ENCODE assay signal across 10 mouse cellular contexts in genomic region chr3:75860760-75861159, GRCm38 (mm10).
A peak's percentile ranks its signal among the peaks of the same experiment; 100 is the strongest.
DNase-seq lines count a peak whose midpoint lies in the region; ATAC-seq and TF ChIP-seq lines count a peak whose summit lies in the region.
"Had no signal": no experiment of that assay in that cellular context is flagged by ENCODE, and none has a peak within 500 bp of the region (broad histone marks: within the 10 kb centered on the region; RNA-seq: fewer than 3 reads in every experiment).

No protein-coding gene starts in this region.

- H3K27ac ChIP-seq in limb, embryonic 14.5 days (replicated peaks; ENCODE audit: low read depth, low read length) = no peak overlapping the region
- H3K27ac ChIP-seq in cerebellum, adult 2 months (ENCODE audit: insufficient read depth, low read length) = no peak overlapping the region
- H3K27ac ChIP-seq: hindbrain, embryonic 15.5 days had no signal

- peak; percentile 58 for DNase-seq in urinary bladder, postnatal 14 days (ENCODE audit: low spot score)
- no peak for DNase-seq in urinary bladder, adult 2 months (ENCODE audit: low spot score)
- DNase-seq in heart, postnatal 14 days = peak; percentile 55 to 60
- DNase-seq in limb, embryonic 14.5 days (ENCODE audit: low spot score) = peak; percentile 60
- peak; percentile 57 to 64 for DNase-seq in urinary bladder, postnatal 4 days (ENCODE audit: low spot score in 2 of 2)
- no peak for DNase-seq in thymus, postnatal 14 days
- DNase-seq in cerebellum, adult 2 months = no peak
- no peak for DNase-seq in adipocyte (ENCODE audit: low spot score)

- H3K9me3 ChIP-seq in limb, embryonic 14.5 days (ENCODE audit: control insufficient read depth, low read length) = no peaks in the 10 kb centered on the region
- H3K9me3 ChIP-seq: hindbrain, embryonic 15.5 days; megakaryocyte, embryonic 14.5 days had no signal

- no peak overlapping the region for H3K4me3 ChIP-seq in limb, embryonic 14.5 days (replicated peaks; ENCODE audit: low read length)
- no peak overlapping the region for H3K4me3 ChIP-seq in cerebellum, adult 2 months (replicated peaks; ENCODE audit: insufficient read depth, low read depth, low read length)
- H3K4me3 ChIP-seq: hindbrain, embryonic 15.5 days; megakaryocyte, embryonic 14.5 days had no signal

- H3K9ac ChIP-seq in limb, embryonic 14.5 days (ENCODE audit: low read depth, low read length, severe bottlenecking) = no peak overlapping the region
- H3K9ac ChIP-seq: hindbrain, embryonic 15.5 days had no signal

- H3K4me2 ChIP-seq in limb, embryonic 14.5 days (replicated peaks; ENCODE audit: low read depth, low read length, severe bottlenecking) = no peak overlapping the region
- H3K4me2 ChIP-seq: hindbrain, embryonic 15.5 days had no signal

- no peak for TF ChIP-seq CTCF in cerebellum, adult 2 months (IDR thresholded peaks at IDR 0.05; ENCODE audit: borderline replicate concordance, insufficient read depth, low read depth, low read length)

- H3K36me3 ChIP-seq in limb, embryonic 14.5 days (ENCODE audit: control insufficient read depth, insufficient read depth, low read length) = no peaks in the 10 kb centered on the region
- H3K36me3 ChIP-seq: hindbrain, embryonic 15.5 days had no signal

- WGBS in limb, embryonic 14.5 days = 53% methylated on average over 12 of the region's 12 CpGs
- WGBS in cerebellum, adult 2 months = 43% methylated on average over 12 of the region's 12 CpGs

- no peaks in the 10 kb centered on the region for H3K27me3 ChIP-seq in limb, embryonic 14.5 days (ENCODE audit: control insufficient read depth, insufficient read depth, low read length)
- H3K27me3 ChIP-seq in cerebellum, adult 2 months (ENCODE audit: control insufficient read depth, insufficient read depth, low read length) = no peaks in the 10 kb centered on the region
- H3K27me3 ChIP-seq: hindbrain, embryonic 15.5 days had no signal

- peak; percentile 88 for ATAC-seq in limb, embryonic 14.5 days (ENCODE audit: low FRiP score, low read depth)

- intact Hi-C loops in heart, postnatal 14 days (cut with DNase I) = loop anchor here (5.0 kb wide), 1 partner anchor 643 kb away; no protein-coding TSS in a partner anchor

- no peak for TF ChIP-seq POLR2A in limb, embryonic 14.5 days (IDR thresholded peaks at IDR 0.05; ENCODE audit: borderline replicate concordance, extremely low read depth, insufficient read depth, insufficient read length)
- no peak for TF ChIP-seq POLR2A in cerebellum, adult 2 months (IDR thresholded peaks at IDR 0.05; ENCODE audit: borderline replicate concordance, insufficient read depth, low read length)

- no peaks in the 10 kb centered on the region for H3K4me1 ChIP-seq in limb, embryonic 14.5 days (ENCODE audit: control insufficient read depth, insufficient read depth, low read length)
- no peaks in the 10 kb centered on the region for H3K4me1 ChIP-seq in cerebellum, adult 2 months (ENCODE audit: control insufficient read depth, insufficient read depth, low read length)
- H3K4me1 ChIP-seq: hindbrain, embryonic 15.5 days; megakaryocyte, embryonic 14.5 days had no signal

Comparison
In these comparisons a context has a peak if more than half of its experiments do, and no peak if none do; other contexts are left out.
1. DNase-seq: peak in urinary bladder, postnatal 14 days (single experiment), heart, postnatal 14 days (2 of 2), limb, embryonic 14.5 days (single experiment) and urinary bladder, postnatal 4 days (2 of 2); none in urinary bladder, adult 2 months (single experiment), thymus, postnatal 14 days (single experiment), cerebellum, adult 2 months (0 of 2) and adipocyte (single experiment).